Mouse (Mus musculus) CH12.LX (cell line): ENCODE data around the gene S1pr3. TPM values are rescaled to one million over a fixed set of nuclear protein-coding genes. Genes with fewer than 3 reads are reported as not detected.

Experiments used
- DNase-seq: peaks from one replicate; pipeline ENCODE4 v3.0.0-alpha.2; 2013; ENCODE audit errors: extremely low read depth
- H3K27ac ChIP-seq: 2 replicates; pipeline ENCODE4 v1.5.1; 2012; ENCODE audit warnings: low read depth, mild to moderate bottlenecking, control low read depth, moderate library complexity; ENCODE audit not compliant: insufficient read depth
- H3K27me3 ChIP-seq: replicated peaks from 2 replicates; pipeline ENCODE3; 2012; ENCODE audit warnings: inconsistent platforms
- H3K36me3 ChIP-seq, 2 experiments: replicated peaks in 1 of 2; 2 replicates each; pipeline versions ENCODE3 to v1.6.1; 2012; ENCODE audit warnings: inconsistent platforms in 1 of 2, low read length in 1 of 2, mild to moderate bottlenecking in 1 of 2, mixed read lengths in 1 of 2, moderate library complexity in 1 of 2; ENCODE audit not compliant: control insufficient read depth in 1 of 2, insufficient read depth in 1 of 2
- H3K4me1 ChIP-seq, 2 experiments: 2 replicates each; pipeline ENCODE4 v1.6.1; 2012; ENCODE audit warnings: inconsistent platforms in 1 of 2, moderate library complexity in 1 of 2; ENCODE audit not compliant: insufficient read depth in 2 of 2, control insufficient read depth in 1 of 2
- H3K4me2 ChIP-seq: 2 replicates; pipeline ENCODE4 v1.6.1; 2012; ENCODE audit warnings: low read depth, mild to moderate bottlenecking, control low read depth; ENCODE audit not compliant: poor library complexity, insufficient read depth, severe bottlenecking
- H3K4me3 ChIP-seq, 3 experiments: fragments of 150-350 bp in 1 of 3; sonication (generic) in 1 of 3; replicated peaks in 1 of 3; 2 replicates each; pipeline versions ENCODE3 to v1.5.1; 2011 to 2012; ENCODE audit warnings: low read depth in 2 of 3, low read length in 2 of 3, mild to moderate bottlenecking in 2 of 3, moderate library complexity in 2 of 3, control low read depth in 1 of 3, improper control_type of control experiment in 1 of 3, inconsistent platforms in 1 of 3, mixed read lengths in 1 of 3; ENCODE audit not compliant: poor library complexity in 1 of 3
- H3K79me2 ChIP-seq: replicated peaks from 2 replicates; pipeline ENCODE4 v1.6.1; 2012; ENCODE audit warnings: mild to moderate bottlenecking, moderate library complexity; ENCODE audit not compliant: control insufficient read depth, poor library complexity, insufficient read depth, severe bottlenecking; ENCODE audit errors: extremely low read depth
- H3K9ac ChIP-seq: 2 replicates; pipeline ENCODE4 v1.6.1; 2012; ENCODE audit warnings: low read depth, mild to moderate bottlenecking, control low read depth, moderate library complexity; ENCODE audit not compliant: insufficient read depth
- H3K9me3 ChIP-seq: replicated peaks from 2 replicates; pipeline ENCODE3; 2012; ENCODE audit warnings: low read length, inconsistent platforms, mixed read lengths
- BHLHE40 ChIP-seq: IDR thresholded peaks from 2 replicates; pipeline ENCODE4 v1.6.1; 2011; ENCODE audit warnings: mild to moderate bottlenecking, low read depth, low read length, improper control_type of control experiment
- CHD1 ChIP-seq: IDR thresholded peaks from 2 replicates; pipeline ENCODE4 v1.6.1; 2012; ENCODE audit warnings: low read depth, low read length, improper control_type of control experiment, inconsistent platforms
- CHD2 ChIP-seq: IDR thresholded peaks from 2 replicates; pipeline ENCODE4 v1.6.1; 2011; ENCODE audit warnings: low read length, improper control_type of control experiment
- E2F4 ChIP-seq: IDR thresholded peaks from 2 replicates; pipeline ENCODE4 v1.6.1; 2011; ENCODE audit warnings: low read depth, low read length, improper control_type of control experiment; ENCODE audit not compliant: insufficient replicate concordance
- ELF1 ChIP-seq: IDR thresholded peaks from 2 replicates; pipeline ENCODE4 v1.6.1; 2014; ENCODE audit warnings: low read depth, mild to moderate bottlenecking, inconsistent platforms, low read length, improper control_type of control experiment
- EP300 ChIP-seq: IDR thresholded peaks from 2 replicates; pipeline ENCODE4 v1.6.1; 2011; ENCODE audit warnings: low read length, improper control_type of control experiment
- ETS1 ChIP-seq: conservative IDR thresholded peaks from 2 replicates; pipeline ENCODE4 v1.6.1; 2012; ENCODE audit warnings: low read depth, mild to moderate bottlenecking, inconsistent platforms, low read length, improper control_type of control experiment, moderate library complexity
- GABPA ChIP-seq: IDR thresholded peaks from 2 replicates; pipeline ENCODE4 v1.6.1; 2012; ENCODE audit warnings: low read depth, low read length, improper control_type of control experiment, inconsistent platforms; ENCODE audit not compliant: insufficient replicate concordance
- IRF4 ChIP-seq: IDR thresholded peaks from 2 replicates; pipeline ENCODE4 v1.6.1; 2014; ENCODE audit warnings: low read depth, mild to moderate bottlenecking, inconsistent platforms, low read length, improper control_type of control experiment
- JUN ChIP-seq: IDR thresholded peaks from 2 replicates; pipeline ENCODE4 v1.6.1; 2011; ENCODE audit warnings: low read depth, mild to moderate bottlenecking, low read length, improper control_type of control experiment, moderate library complexity; ENCODE audit not compliant: insufficient read depth
- JUND ChIP-seq: conservative IDR thresholded peaks from 2 replicates; pipeline ENCODE4 v1.6.1; 2011; ENCODE audit warnings: low read depth, low read length, improper control_type of control experiment
- KAT2A ChIP-seq: IDR thresholded peaks from 2 replicates; pipeline ENCODE4 v1.6.1; 2012; ENCODE audit warnings: low read length, improper control_type of control experiment, inconsistent platforms; ENCODE audit not compliant: insufficient replicate concordance
- MAFK ChIP-seq: IDR thresholded peaks from 2 replicates; pipeline ENCODE4 v1.6.1; 2011; ENCODE audit warnings: low read length, improper control_type of control experiment; ENCODE audit not compliant: insufficient replicate concordance
- MAX ChIP-seq: IDR thresholded peaks from 2 replicates; pipeline ENCODE4 v1.6.1; 2011; ENCODE audit warnings: low read length, improper control_type of control experiment
- MAZ ChIP-seq: IDR thresholded peaks from 2 replicates; pipeline ENCODE4 v1.6.1; 2012; ENCODE audit warnings: low read depth, mild to moderate bottlenecking, inconsistent platforms, low read length, improper control_type of control experiment, moderate library complexity
- MYC ChIP-seq: IDR thresholded peaks from 2 replicates; pipeline ENCODE4 v1.6.1; 2011; ENCODE audit warnings: low read depth, mild to moderate bottlenecking, improper control_type of control experiment, low read length
- NELFE ChIP-seq: IDR thresholded peaks from 2 replicates; pipeline ENCODE4 v1.6.1; 2011; ENCODE audit warnings: low read depth, low read length, improper control_type of control experiment
- NRF1 ChIP-seq: IDR thresholded peaks from 2 replicates; pipeline ENCODE4 v1.6.1; 2014; ENCODE audit warnings: low read depth, mild to moderate bottlenecking, inconsistent platforms, low read length, improper control_type of control experiment, moderate library complexity
- PAX5 ChIP-seq: IDR thresholded peaks from 2 replicates; pipeline ENCODE4 v1.6.1; 2012; ENCODE audit warnings: low read length, inconsistent platforms, mixed read lengths
- SIN3A ChIP-seq: IDR thresholded peaks from 2 replicates; pipeline ENCODE4 v1.6.1; 2012; ENCODE audit warnings: low read length, improper control_type of control experiment, inconsistent platforms
- TBP ChIP-seq: conservative IDR thresholded peaks from 2 replicates; pipeline ENCODE4 v1.6.1; 2011; ENCODE audit warnings: low read depth, low read length, improper control_type of control experiment
- TCF12 ChIP-seq: IDR thresholded peaks from 2 replicates; pipeline ENCODE4 v1.6.1; 2014; ENCODE audit warnings: low read depth, mild to moderate bottlenecking, inconsistent platforms, low read length, improper control_type of control experiment
- UBTF ChIP-seq: IDR thresholded peaks from 2 replicates; pipeline ENCODE4 v1.6.1; 2012; ENCODE audit warnings: low read depth, mild to moderate bottlenecking, inconsistent platforms, low read length, improper control_type of control experiment, moderate library complexity
- USF1 ChIP-seq: IDR thresholded peaks from 2 replicates; pipeline ENCODE4 v1.6.1; 2014; ENCODE audit warnings: low read depth, mild to moderate bottlenecking, inconsistent platforms, low read length, improper control_type of control experiment
- USF2 ChIP-seq: conservative IDR thresholded peaks from 2 replicates; pipeline ENCODE4 v1.6.1; 2011; ENCODE audit warnings: low read depth, low read length, improper control_type of control experiment
- ZC3H11A ChIP-seq: IDR thresholded peaks from 2 replicates; pipeline ENCODE4 v1.6.1; 2012; ENCODE audit warnings: low read depth, mild to moderate bottlenecking, inconsistent platforms, low read length, improper control_type of control experiment
- ZKSCAN1 ChIP-seq: IDR thresholded peaks from 2 replicates; pipeline ENCODE4 v1.6.1; 2012; ENCODE audit warnings: low read depth, inconsistent platforms, low read length, improper control_type of control experiment, borderline replicate concordance
- ZMIZ1 ChIP-seq: IDR thresholded peaks from 2 replicates; pipeline ENCODE4 v1.6.1; 2012; ENCODE audit warnings: low read depth, mild to moderate bottlenecking, inconsistent platforms, low read length, improper control_type of control experiment
- ZNF384 ChIP-seq: IDR thresholded peaks from 2 replicates; pipeline ENCODE4 v1.6.1; 2012; ENCODE audit warnings: low read depth, low read length, improper control_type of control experiment, inconsistent platforms
- dilution Hi-C: fragments of 300-500 bp; cut with MboI; formaldehyde crosslinking; loops from 2 replicates; pipeline ENCODE4 v1.14.3; 2020; ENCODE audit warnings: low sequenced_read_pairs; ENCODE audit not compliant: extremely low pct_unique_long_range_greater_than_20kb, extremely low pct_ligation_motif_present
- in situ Hi-C: fragments of 300-500 bp; cut with MboI; formaldehyde crosslinking; loops from 3 replicates; pipeline ENCODE4 v1.14.3; 2019; ENCODE audit warnings: low sequenced_read_pairs, low pct_ligation_motif_present, low pct_unique_long_range_greater_than_20kb, mixed read lengths
- polyA plus RNA-seq: library from polyadenylated mRNA; unstranded; fragments of >175 nt; gene quantifications from 2 replicates; pipeline ENCODE4 v1.2.1, GENCODE M21; 2012; ENCODE audit warnings: low read depth; ENCODE audit not compliant: insufficient read length
- total RNA-seq, 2 experiments: library from RNA; depleted of rRNA; stranded (reverse); fragments of 300-350 nt in 1 of 2; fragments of >200 nt in 1 of 2; gene quantifications; 2 replicates each; pipeline ENCODE4 v1.2.3; 2012 to 2014

The S1pr3 gene
- total and polyA plus RNA-seq, 3 experiments, result 7.5 to 33.4 (median 8.6) TPM

DNA sequence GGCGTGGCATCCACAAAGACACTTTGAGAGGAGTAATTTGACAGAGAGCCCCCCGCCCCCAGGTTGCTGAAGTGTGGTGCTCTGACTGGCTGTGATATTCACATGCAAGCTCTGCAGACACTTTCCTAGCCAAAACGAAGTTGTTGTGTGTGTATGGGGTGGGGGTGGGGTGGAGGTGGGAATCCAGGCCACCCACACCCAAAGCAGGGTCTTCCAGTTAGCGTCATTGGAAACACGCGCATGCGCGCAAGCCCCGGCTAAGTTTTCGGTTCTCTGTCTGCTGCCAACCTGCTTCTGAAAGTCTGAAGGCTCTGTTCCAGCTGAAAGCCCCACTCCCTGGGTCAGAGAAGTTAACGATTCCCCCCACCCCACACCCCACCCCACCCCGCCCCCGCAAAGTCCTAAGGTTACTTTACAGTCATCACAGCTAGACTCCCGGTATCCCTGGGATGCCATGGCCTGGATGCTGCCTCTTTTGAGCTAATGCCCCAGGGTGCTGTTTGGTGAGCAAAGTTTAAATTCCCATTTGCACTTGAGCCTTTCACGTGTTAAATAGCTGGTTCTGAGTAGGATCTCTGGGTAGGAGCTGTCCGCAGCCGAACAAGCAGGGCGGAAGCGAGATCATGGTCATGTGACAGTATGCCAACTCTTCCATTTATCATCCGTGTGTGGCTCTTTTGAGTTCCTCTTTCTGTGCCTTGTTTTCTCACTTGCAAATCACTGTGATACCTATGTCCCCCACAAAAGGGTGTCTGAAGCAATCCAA lies 7.5 kb upstream of the S1pr3 start:
- Histone ChIP-seq H3K9me3 (peaks cover 4% of the 10 kb centered on the region), H3K4me3 (peak overlapping the region; percentile 20 to 50 (median 43))
- in situ Hi-C loops, result no loop called here

DNA sequence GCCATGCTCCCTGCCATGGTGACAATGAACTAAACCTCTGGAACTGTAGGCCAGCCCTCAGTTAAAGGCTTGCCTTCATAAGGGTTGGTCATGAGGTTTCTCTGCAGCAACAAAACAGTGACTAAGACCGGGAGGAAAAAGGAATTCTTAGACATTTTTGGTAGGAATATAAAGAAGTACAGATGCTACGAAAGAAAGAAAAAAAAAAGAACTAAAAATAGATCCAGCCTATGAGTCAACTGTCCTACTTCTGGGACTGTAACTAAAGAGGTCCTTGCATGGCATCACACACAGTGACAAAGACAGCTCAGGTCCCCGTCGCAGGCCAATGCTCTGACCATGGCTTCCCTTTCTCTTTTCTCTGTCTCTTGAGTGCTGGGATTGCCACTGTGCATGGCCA lies 3.9 kb upstream of the S1pr3 start:
- H3K4me3 ChIP-seq, result no peak overlapping the region
- in situ Hi-C loops, result no loop called here
- dilution Hi-C loops, result no loop called here
- H3K4me2 ChIP-seq, result no peak overlapping the region
- H3K27ac ChIP-seq, result no peak overlapping the region
- DNase-seq, result no peak
- peaks cover 0 to 3% of the 10 kb centered on the region in 2 experiments for H3K36me3 ChIP-seq
- H3K4me1 ChIP-seq, result peaks cover 39 to 69% of the 10 kb centered on the region in 2 experiments
- H3K27me3 ChIP-seq, result no peaks in the 10 kb centered on the region
- H3K9ac ChIP-seq, result no peak overlapping the region
- H3K79me2 ChIP-seq, result 0 out of 2 replicates have a peak, but pooled peaks cover 4% of the 10 kb centered on the region
- H3K9me3 ChIP-seq, result peaks cover 3% of the 10 kb centered on the region
- TF ChIP-seq UBTF (no peak), MAFK (no peak), MAZ (no peak), ZMIZ1 (no peak), MAX (no peak), GABPA (no peak), KAT2A (no peak), ZNF384 (peak; percentile 74), IRF4 (no peak), EP300 (peak; percentile 31; the same call in 1 of the 2 replicates), JUN (no peak), BHLHE40 (no peak), ZKSCAN1 (no peak), PAX5 (no peak), ZC3H11A (no peak), CHD1 (no peak), USF2 (no peak), SIN3A (no peak), JUND (no peak), E2F4 (no peak), NRF1 (no peak), TBP (no peak), ETS1 (peak; percentile 39)

More for the DNA sequence above, 7.5 kb upstream of the S1pr3 start:
- Histone ChIP-seq H3K36me3 (peaks cover 0 to 3% of the 10 kb centered on the region in 2 experiments), H3K27me3 (no peaks in the 10 kb centered on the region), H3K79me2 (no peaks in the 10 kb centered on the region), H3K9ac (peak overlapping the region; percentile 79), H3K4me1 (peaks cover 39 to 78% of the 10 kb centered on the region in 2 experiments), H3K27ac (peak overlapping the region; percentile 96), H3K4me2 (peak overlapping the region; percentile 78)
- no peak for TF ChIP-seq ZKSCAN1
- peak; percentile 85 for TF ChIP-seq USF1
- TF ChIP-seq CHD2, result peak; percentile 40; the same call in 1 of the 2 replicates
- TF ChIP-seq CHD1, result no peak
- TF ChIP-seq ZC3H11A, result no peak
- TF ChIP-seq EP300, result 0 out of 2 replicates have a peak, but pooled peaks have one; percentile 22
- TF ChIP-seq NELFE, result 0 out of 2 replicates have a peak, but pooled peaks have one; percentile 30
- peak; percentile 38; the same call in 1 of the 2 replicates for TF ChIP-seq TBP
- TF ChIP-seq NRF1, result peak; percentile 85
- TF ChIP-seq MYC, result peak; percentile 66; the same call in 1 of the 2 replicates
- peak; percentile 39; the same call in 1 of the 2 replicates for TF ChIP-seq IRF4
- TF ChIP-seq TCF12, result peak; percentile 48
- no peak for TF ChIP-seq MAFK
- TF ChIP-seq BHLHE40, result peak; percentile 92
- TF ChIP-seq USF2, result peak; percentile 87
- TF ChIP-seq E2F4, result no peak
- TF ChIP-seq ETS1, result peak; percentile 53; the same call in 1 of the 2 replicates
- TF ChIP-seq MAZ, result no peak
- TF ChIP-seq ELF1, result 0 out of 2 replicates have a peak, but pooled peaks have one; percentile 45
- no peak for TF ChIP-seq ZMIZ1
- dilution Hi-C loops, result no loop called here
- DNase-seq, result peak; percentile 88
